In genomic region chr4:10697225-10697836, GRCm38 (mm10) we compare ENCODE assay signal across 31 mouse cellular contexts.
DNase-seq lines count a peak whose midpoint lies in the region; ATAC-seq and TF ChIP-seq lines count a peak whose summit lies in the region.
"Had no signal": no experiment of that assay in that cellular context is flagged by ENCODE, and none has a peak within 500 bp of the region (broad histone marks: within the 10 kb centered on the region; RNA-seq: fewer than 3 reads in every experiment).

No protein-coding gene starts in this region.

- H3K4me2 ChIP-seq in embryonic facial prominence, embryonic 14.5 days (ENCODE audit: low read depth, low read length), result no peak overlapping the region
- no peak overlapping the region for H3K4me2 ChIP-seq in heart, postnatal 0 days (ENCODE audit: low read depth, low read length)
- H3K4me2 ChIP-seq: embryonic facial prominence, embryonic 12.5 days; kidney, embryonic 15.5 days; limb, embryonic 13.5 days; liver, embryonic 11.5 days; lung, embryonic 15.5 days; midbrain, embryonic 15.5 days; neural tube, embryonic 12.5 days had no signal

- no peak overlapping the region for H3K9ac ChIP-seq in embryonic facial prominence, embryonic 14.5 days (ENCODE audit: low read depth, low read length)
- H3K9ac ChIP-seq in heart, postnatal 0 days (replicated peaks; ENCODE audit: low read depth, low read length), result no peak overlapping the region
- H3K9ac ChIP-seq: embryonic facial prominence, embryonic 12.5 days; kidney, embryonic 15.5 days; limb, embryonic 13.5 days; lung, embryonic 15.5 days; midbrain, embryonic 15.5 days; neural tube, embryonic 12.5 days had no signal

- no peak overlapping the region for H3K27ac ChIP-seq in embryonic facial prominence, embryonic 14.5 days (replicated peaks; ENCODE audit: low read depth, low read length)
- no peak overlapping the region for H3K27ac ChIP-seq in embryonic facial prominence, embryonic 10.5 days (replicated peaks)
- H3K27ac ChIP-seq in heart, postnatal 0 days (ENCODE audit: low read depth), result no peak overlapping the region
- H3K27ac ChIP-seq: embryonic facial prominence, embryonic 12.5 days; gastrocnemius, adult 2 months; heart, embryonic 10.5 days; kidney, embryonic 15.5 days; limb, embryonic 13.5 days; lung, embryonic 15.5 days; midbrain, embryonic 10.5 days; midbrain, embryonic 15.5 days; neural tube, embryonic 12.5 days; stomach, postnatal 0 days had no signal

- no peak overlapping the region for H3K4me3 ChIP-seq in embryonic facial prominence, embryonic 14.5 days (ENCODE audit: low read depth, low read length)
- no peak overlapping the region for H3K4me3 ChIP-seq in embryonic facial prominence, embryonic 10.5 days
- no peak overlapping the region for H3K4me3 ChIP-seq in heart, postnatal 0 days (ENCODE audit: low read depth, low read length)
- H3K4me3 ChIP-seq: embryonic facial prominence, embryonic 12.5 days; erythroblast, embryonic 14.5 days; gastrocnemius, adult 2 months; heart, embryonic 10.5 days; kidney, embryonic 15.5 days; limb, embryonic 13.5 days; lung, embryonic 15.5 days; midbrain, embryonic 10.5 days; midbrain, embryonic 15.5 days; myocyte; neural tube, embryonic 12.5 days had no signal

- no peak for TF ChIP-seq EP300 in heart, postnatal 0 days (IDR thresholded peaks at IDR 0.05; ENCODE audit: low read depth)

- no peak for TF ChIP-seq CTCF in heart, postnatal 0 days (IDR thresholded peaks at IDR 0.05; ENCODE audit: low read depth)

- no peaks in the 10 kb centered on the region for H3K4me1 ChIP-seq in embryonic facial prominence, embryonic 14.5 days (ENCODE audit: control insufficient read depth, insufficient read depth, low read length)
- no peaks in the 10 kb centered on the region for H3K4me1 ChIP-seq in embryonic facial prominence, embryonic 10.5 days
- peaks cover 11% of the 10 kb centered on the region for H3K4me1 ChIP-seq in heart, postnatal 0 days (ENCODE audit: control insufficient read depth, insufficient read depth)
- H3K4me1 ChIP-seq: embryonic facial prominence, embryonic 12.5 days; kidney, embryonic 15.5 days; midbrain, embryonic 10.5 days; midbrain, embryonic 15.5 days; neural tube, embryonic 12.5 days had no signal

- no peaks in the 10 kb centered on the region for H3K9me3 ChIP-seq in embryonic facial prominence, embryonic 14.5 days (ENCODE audit: control insufficient read depth, low read length)
- no peaks in the 10 kb centered on the region for H3K9me3 ChIP-seq in embryonic facial prominence, embryonic 10.5 days
- no peaks in the 10 kb centered on the region for H3K9me3 ChIP-seq in heart, postnatal 0 days (replicated peaks; ENCODE audit: control insufficient read depth, low read length)
- H3K9me3 ChIP-seq: embryonic facial prominence, embryonic 12.5 days; heart, embryonic 10.5 days; kidney, embryonic 15.5 days; limb, embryonic 13.5 days; lung, embryonic 15.5 days; midbrain, embryonic 10.5 days; midbrain, embryonic 15.5 days; neural tube, embryonic 12.5 days had no signal

- peak; percentile 53 for DNase-seq in embryonic facial prominence, embryonic 14.5 days (ENCODE audit: low spot score)
- DNase-seq in embryonic facial prominence, embryonic 10.5 days (ENCODE audit: low spot score), result no peak
- DNase-seq in heart, postnatal 0 days (ENCODE audit: low spot score), result peak; percentile 23
- no peak for DNase-seq in heart, postnatal 4 days
- DNase-seq in layer of hippocampus, postnatal 10 days (ENCODE audit: low spot score in 2 of 2), result peak; percentile 12 to 20
- no peak for DNase-seq in layer of hippocampus, adult 9-11 months
- DNase-seq in gastrocnemius, adult 8-10 months (ENCODE audit: low spot score in 2 of 2), result no peak
- DNase-seq: adrenal gland, adult 2 months; B cell, adult 2 months; cerebellum, postnatal 36 days; gastrocnemius, adult 2 months; kidney, adult 18-20 months; kidney, postnatal 25 days; right cerebral cortex, adult 18-20 months; spleen, adult 18-20 months; thymus, adult 18-20 months; thymus, postnatal 25 days had no signal

- 86% methylated on average over 1 of the region's 1 CpGs for WGBS in embryonic facial prominence, embryonic 14.5 days
- 75% methylated on average over 1 of the region's 1 CpGs for WGBS in embryonic facial prominence, embryonic 10.5 days
- 51% methylated on average over 1 of the region's 1 CpGs for WGBS in heart, postnatal 0 days

- no peak for ATAC-seq in embryonic facial prominence, embryonic 14.5 days (ENCODE audit: low read depth)
- ATAC-seq in heart, postnatal 0 days (ENCODE audit: insufficient read depth, low read depth), result peak; percentile 67
- ATAC-seq: activated CD4-positive, CD25-positive, alpha-beta regulatory T cell, adult 4 months; forebrain, embryonic 16.5 days; midbrain, embryonic 15.5 days had no signal

- H3K36me3 ChIP-seq in embryonic facial prominence, embryonic 14.5 days (ENCODE audit: control insufficient read depth, insufficient read depth, low read length), result no peaks in the 10 kb centered on the region
- H3K36me3 ChIP-seq in embryonic facial prominence, embryonic 10.5 days (replicated peaks), result no peaks in the 10 kb centered on the region
- no peaks in the 10 kb centered on the region for H3K36me3 ChIP-seq in heart, postnatal 0 days (replicated peaks; ENCODE audit: control insufficient read depth, insufficient read depth, low read length)
- H3K36me3 ChIP-seq: embryonic facial prominence, embryonic 12.5 days; heart, embryonic 10.5 days; kidney, embryonic 15.5 days; limb, embryonic 13.5 days; lung, embryonic 15.5 days; midbrain, embryonic 10.5 days; midbrain, embryonic 15.5 days; neural tube, embryonic 12.5 days had no signal

- H3K27me3 ChIP-seq in embryonic facial prominence, embryonic 14.5 days (replicated peaks; ENCODE audit: control insufficient read depth, insufficient read depth, low read length), result no peaks in the 10 kb centered on the region
- H3K27me3 ChIP-seq in embryonic facial prominence, embryonic 10.5 days (replicated peaks; ENCODE audit: low read depth, poor library complexity, severe bottlenecking), result peaks cover 10% of the 10 kb centered on the region
- no peaks in the 10 kb centered on the region for H3K27me3 ChIP-seq in heart, postnatal 0 days (ENCODE audit: control insufficient read depth, insufficient read depth, low read length)
- H3K27me3 ChIP-seq: embryonic facial prominence, embryonic 12.5 days; kidney, embryonic 15.5 days; lung, embryonic 15.5 days; midbrain, embryonic 15.5 days; neural tube, embryonic 12.5 days had no signal

Comparison
In these comparisons a context has a peak if more than half of its experiments do, and no peak if none do; other contexts are left out.
1. DNase-seq: peak in embryonic facial prominence, embryonic 14.5 days (single experiment), heart, postnatal 0 days (single experiment) and layer of hippocampus, postnatal 10 days (2 of 2); none in embryonic facial prominence, embryonic 10.5 days (single experiment), heart, postnatal 4 days (single experiment), layer of hippocampus, adult 9-11 months (single experiment) and gastrocnemius, adult 8-10 months (0 of 2).